Mouse (Mus musculus): ENCODE data around the gene Gm10719. TPM values are rescaled to one million over a fixed set of nuclear protein-coding genes. Genes with fewer than 3 reads are reported as not detected.
"Not testable (repeated sequence)": the region's sequence is repeated elsewhere in the genome, so short reads cannot be mapped to it uniquely, and the experiment has no call there.

Gm10719 gene
- 1 to 10 TPM in 1 of 2 experiments, not detected in 1; 1.3 TPM for total RNA-seq (2021)
- long read RNA-seq, experiment 1, result 0 reads
- long read RNA-seq, experiment 2, result 0 reads

GRCm38 (mm10) chr9:3017108-3017507, at the start of gene Gm10719:
Gene Gm10719 (plus strand): TSS chr9:3017408.
- DNase-seq, result not testable (repeated sequence)

GRCm38 (mm10) chr9:3000445-3000972, 16.7 kb upstream of the Gm10719 start, which contains the start of gene Gm10722:
Gene Gm10722 (plus strand): TSS chr9:3000922.
- peak; percentile 12 for DNase-seq

GRCm38 (mm10) chr9:3001006-3001405, 16.2 kb upstream of the Gm10719 start:
- DNase-seq, result not testable (repeated sequence)

- peak; percentile 100 for DNase-seq
Observed at GRCm38 (mm10) chr9:3001948-3002659, 15.1 kb upstream of the Gm10719 start.

GRCm38 (mm10) chr9:3002794-3003396, 14.3 kb upstream of the Gm10719 start, which contains the start of gene Gm11168:
Gene Gm11168 (plus strand): TSS chr9:3003346.
- peak; percentile 23 for DNase-seq

- not testable (repeated sequence) for DNase-seq
Observed at GRCm38 (mm10) chr9:3006179-3006578, 11.0 kb upstream of the Gm10719 start.

- DNase-seq, result not testable (repeated sequence)
Observed at GRCm38 (mm10) chr9:3006636-3007035, 10.6 kb upstream of the Gm10719 start.

GRCm38 (mm10) chr9:3007272-3007671, 9.9 kb upstream of the Gm10719 start:
- DNase-seq, result peak; percentile 5

GRCm38 (mm10) chr9:3009331-3009730, 7.9 kb upstream of the Gm10719 start:
- not testable (repeated sequence) for DNase-seq

GRCm38 (mm10) chr9:3012054-3012621, 5.1 kb upstream of the Gm10719 start:
- not testable (repeated sequence) for DNase-seq

- not testable (repeated sequence) for DNase-seq
Observed at GRCm38 (mm10) chr9:3012733-3013279, 4.4 kb upstream of the Gm10719 start, which contains the start of gene Gm10721. Gene Gm10721 (plus strand): TSS chr9:3013140.

- not testable (repeated sequence) for DNase-seq
Observed at GRCm38 (mm10) chr9:3015354-3015753, 1.9 kb upstream of the Gm10719 start, which contains the start of gene Gm10720. Gene Gm10720 (plus strand): TSS chr9:3015654.

GRCm38 (mm10) chr9:3015896-3016295, 1.3 kb upstream of the Gm10719 start:
- peak; percentile 10 for DNase-seq

- peak; percentile 100 for DNase-seq
Observed at GRCm38 (mm10) chr9:3018944-3019343, 1.7 kb downstream of the Gm10719 start.

- DNase-seq, result peak; percentile 82
Observed at GRCm38 (mm10) chr9:3019835-3020727, 2.9 kb downstream of the Gm10719 start.

- DNase-seq, result not testable (repeated sequence)
Observed at GRCm38 (mm10) chr9:3022316-3023008, 5.3 kb downstream of the Gm10719 start.

- DNase-seq, result peak; percentile 31
Observed at GRCm38 (mm10) chr9:3023312-3023984, 6.2 kb downstream of the Gm10719 start, which contains the start of gene Gm10718. Gene Gm10718 (plus strand): TSS chr9:3023547.

- not testable (repeated sequence) for DNase-seq
Observed at GRCm38 (mm10) chr9:3023985-3024648, 6.9 kb downstream of the Gm10719 start.

GRCm38 (mm10) chr9:3024912-3025467, 7.8 kb downstream of the Gm10719 start, which contains the start of gene Gm10717:
Gene Gm10717 (plus strand): TSS chr9:3025417.
- not testable (repeated sequence) for DNase-seq
